In the genomic region with DNA sequence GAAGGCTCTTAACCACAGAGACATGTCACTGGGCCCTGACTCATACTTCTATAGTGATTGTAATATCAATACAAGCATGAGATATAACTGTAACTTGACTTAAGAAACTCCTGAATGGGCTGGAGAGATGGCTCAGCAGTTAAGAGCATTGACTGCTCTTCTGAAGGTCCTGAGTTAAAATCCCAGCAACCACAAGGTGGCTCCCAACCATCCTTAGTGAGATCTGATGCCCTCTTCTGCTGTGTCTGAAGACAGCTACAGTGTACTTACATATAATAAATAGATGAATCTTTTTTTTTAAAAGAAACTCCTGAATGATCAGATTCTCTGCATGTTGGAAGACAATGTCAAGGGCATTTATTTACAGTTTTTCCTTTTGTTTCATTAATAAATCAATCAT, we compare ENCODE assay signal across 13 mouse cellular contexts. TPM values are rescaled to one million over a fixed set of nuclear protein-coding genes. Genes with fewer than 3 reads are reported as not detected.
A peak's percentile ranks its signal among the peaks of the same experiment; 100 is the strongest.
DNase-seq lines count a peak whose midpoint lies in the region; ATAC-seq and TF ChIP-seq lines count a peak whose summit lies in the region.
"Had no signal": no experiment of that assay in that cellular context is flagged by ENCODE, and none has a peak within 500 bp of the region (broad histone marks: within the 10 kb centered on the region; RNA-seq: fewer than 3 reads in every experiment).

No protein-coding gene starts in this region.

- H3K36me3 ChIP-seq in lung, embryonic 14.5 days (ENCODE audit: insufficient read depth): no peaks in the 10 kb centered on the region
- H3K36me3 ChIP-seq: heart, embryonic 13.5 days had no signal

- ATAC-seq in lung, embryonic 14.5 days (ENCODE audit: insufficient read depth): no peak

- peak; percentile 57 for TF ChIP-seq CTCF in lung, embryonic 14.5 days (IDR thresholded peaks at IDR 0.05; ENCODE audit: low read depth)

- no peak overlapping the region for H3K4me2 ChIP-seq in lung, embryonic 14.5 days
- H3K4me2 ChIP-seq: heart, embryonic 13.5 days had no signal

- no peaks in the 10 kb centered on the region for H3K4me1 ChIP-seq in lung, embryonic 14.5 days (ENCODE audit: insufficient read depth)

- no peaks in the 10 kb centered on the region for H3K27me3 ChIP-seq in lung, embryonic 14.5 days (ENCODE audit: insufficient read depth, low read length)
- H3K27me3 ChIP-seq: heart, embryonic 13.5 days had no signal

- H3K9ac ChIP-seq in lung, embryonic 14.5 days: no peak overlapping the region
- H3K9ac ChIP-seq: heart, embryonic 13.5 days had no signal

- no peak overlapping the region for H3K4me3 ChIP-seq in lung, embryonic 14.5 days (ENCODE audit: low read depth, low read length)
- H3K4me3 ChIP-seq: heart, embryonic 13.5 days had no signal

- no peak overlapping the region for H3K27ac ChIP-seq in lung, embryonic 14.5 days (ENCODE audit: low read depth)
- H3K27ac ChIP-seq: heart, embryonic 13.5 days had no signal

- no peaks in the 10 kb centered on the region for H3K9me3 ChIP-seq in lung, embryonic 14.5 days (ENCODE audit: low read depth, low read length)
- H3K9me3 ChIP-seq: heart, embryonic 13.5 days had no signal

- DNase-seq in heart, postnatal 4 days: peak; percentile 17
- no peak for DNase-seq in heart, adult 11 months
- DNase-seq in lung, embryonic 14.5 days: peak; percentile 70
- no peak for DNase-seq in lung, postnatal 25 days (ENCODE audit: low spot score)
- peak; percentile 25 for DNase-seq in embryo, embryonic 10.5 days (ENCODE audit: low spot score)
- DNase-seq in right cerebral cortex, postnatal 4 days: peak; percentile 17
- no peak for DNase-seq in ovary, postnatal 36 days (ENCODE audit: low spot score)
- DNase-seq in cerebellum, adult 8-10 months: no peak

RNA-seq across cellular contexts. Expression of a gene that starts 36.0 kb away (rescaled TPM):
- not detected for total RNA-seq in heart, postnatal 4 days (2021)
- 0.08 TPM in 2 replicates for polyA plus RNA-seq in lung, embryonic 14.5 days (2014; fragmentation: Nextera tagmentation; extraction: Ambion mirVana)
- total RNA-seq: layer of hippocampus, postnatal 25 days; megakaryocyte progenitor cell, adult 5-6 weeks had no signal
- polyA plus RNA-seq: heart, embryonic 13.5 days; urinary bladder, adult 2 months had no signal

RNA-seq across cellular contexts. Expression of a gene that starts 51.2 kb away (rescaled TPM):
- not detected for total RNA-seq in heart, postnatal 4 days (2021)
- polyA plus RNA-seq in lung, embryonic 14.5 days (2014; fragmentation: Nextera tagmentation; extraction: Ambion mirVana): not detected in 2 replicates
- total RNA-seq: layer of hippocampus, postnatal 25 days; megakaryocyte progenitor cell, adult 5-6 weeks; neutrophil, adult 5-6 weeks had no signal
- polyA plus RNA-seq: heart, embryonic 13.5 days had no signal

Comparison
In these comparisons a context has a peak if more than half of its experiments do, and no peak if none do; other contexts are left out.
1. DNase-seq: peak in heart, postnatal 4 days (single experiment), lung, embryonic 14.5 days (single experiment), embryo, embryonic 10.5 days (single experiment) and right cerebral cortex, postnatal 4 days (single experiment); none in heart, adult 11 months (single experiment), lung, postnatal 25 days (single experiment), ovary, postnatal 36 days (single experiment) and cerebellum, adult 8-10 months (single experiment).